Mouse (Mus musculus) cerebellum, adult 2 months (tissue): ENCODE data around the gene Prima1. TPM values are rescaled to one million over a fixed set of nuclear protein-coding genes. Genes with fewer than 3 reads are reported as not detected.

Experiments used
- DNase-seq, 2 experiments: peaks; one replicate each; pipeline ENCODE4 v3.0.0; 2021
- H3K27ac ChIP-seq: fragments of 200-500 bp; 2 replicates; pipeline ENCODE4 v1.5.1; 2012; ENCODE audit warnings: low read length, control low read depth, inconsistent platforms; ENCODE audit not compliant: insufficient read depth
- H3K27me3 ChIP-seq: fragments of 200-500 bp; 2 replicates; pipeline ENCODE4 v1.6.1; 2012; ENCODE audit warnings: inconsistent platforms, mild to moderate bottlenecking, low read length, moderate library complexity; ENCODE audit not compliant: control insufficient read depth, insufficient read depth
- H3K4me1 ChIP-seq: fragments of 200-500 bp; 2 replicates; pipeline ENCODE4 v1.6.1; 2011; ENCODE audit warnings: low read length; ENCODE audit not compliant: control insufficient read depth, insufficient read depth
- H3K4me3 ChIP-seq: fragments of 200-500 bp; replicated peaks from 2 replicates; pipeline ENCODE3; 2011; ENCODE audit warnings: mild to moderate bottlenecking, low read depth, low read length, control low read depth; ENCODE audit not compliant: insufficient read depth
- CTCF ChIP-seq: fragments of 200-500 bp; IDR thresholded peaks from 2 replicates; pipeline ENCODE4 v1.5.1; 2011; ENCODE audit warnings: low read depth, mild to moderate bottlenecking, control low read depth, low read length, moderate library complexity, borderline replicate concordance; ENCODE audit not compliant: insufficient read depth
- POLR2A ChIP-seq: fragments of 200-500 bp; IDR thresholded peaks from 2 replicates; pipeline ENCODE4 v1.6.1; 2011; ENCODE audit warnings: low read length, control low read depth, borderline replicate concordance; ENCODE audit not compliant: insufficient read depth
- WGBS: fragments of 180-500 bp; shearing (Covaris S2); methylation state at CpG from one replicate; pipeline ENCODE4 v1.1.7; 2018; 5-methylcytosine and 5-hydroxymethylcytosine counted together
- polyA plus RNA-seq: library from polyadenylated mRNA; depleted of rRNA; stranded (reverse); fragments of >200 nt; gene quantifications from 2 replicates; pipeline ENCODE4 v1.2.3, GENCODE M21; 2012; rRNA removed

Prima1 gene
- 10.6 and 13.8 TPM in 2 replicates for polyA plus RNA-seq

DNA sequence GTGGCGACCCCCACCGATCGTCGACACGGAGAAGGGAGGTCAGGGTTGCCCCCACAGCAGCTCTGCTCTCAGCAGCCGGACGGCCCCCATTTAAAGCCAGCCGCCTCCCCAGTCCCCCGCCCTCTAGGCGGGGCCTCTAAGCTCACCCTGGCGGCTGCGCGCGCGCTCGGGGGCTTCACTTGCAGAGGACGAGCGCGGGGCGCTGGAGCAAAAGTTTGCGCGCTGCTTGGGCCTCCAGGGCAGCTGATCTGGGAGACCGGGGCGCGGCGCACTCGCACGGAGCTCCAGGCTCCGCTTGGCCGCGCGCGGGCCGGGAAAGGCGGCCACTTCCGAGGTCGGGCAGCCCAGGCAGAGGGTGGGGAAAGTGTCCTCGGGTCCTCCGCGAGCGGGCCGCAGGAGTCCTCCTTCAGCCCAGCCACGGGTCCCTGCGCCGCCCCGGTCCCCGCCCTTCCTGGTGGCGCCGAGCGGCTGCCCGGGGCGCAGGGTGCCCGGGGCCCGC, at the start of gene Prima1:
Gene Prima1 (minus strand): TSS at position 68 of the 499 bp plus-strand sequence.
- peak; percentile 30 to 32 for DNase-seq
- under 1% methylated on average over 49 of the region's 54 CpGs for WGBS
- Histone ChIP-seq H3K27ac (no peak within 1 kb of the TSS), H3K4me3 (peak within 1 kb of the TSS; percentile 36), H3K4me1 (no peaks in the 10 kb centered on the region), H3K27me3 (peaks cover 3% of the 10 kb centered on the region; the same call in 1 of the 2 replicates)
- TF ChIP-seq POLR2A (no peak), CTCF (no peak)

DNA sequence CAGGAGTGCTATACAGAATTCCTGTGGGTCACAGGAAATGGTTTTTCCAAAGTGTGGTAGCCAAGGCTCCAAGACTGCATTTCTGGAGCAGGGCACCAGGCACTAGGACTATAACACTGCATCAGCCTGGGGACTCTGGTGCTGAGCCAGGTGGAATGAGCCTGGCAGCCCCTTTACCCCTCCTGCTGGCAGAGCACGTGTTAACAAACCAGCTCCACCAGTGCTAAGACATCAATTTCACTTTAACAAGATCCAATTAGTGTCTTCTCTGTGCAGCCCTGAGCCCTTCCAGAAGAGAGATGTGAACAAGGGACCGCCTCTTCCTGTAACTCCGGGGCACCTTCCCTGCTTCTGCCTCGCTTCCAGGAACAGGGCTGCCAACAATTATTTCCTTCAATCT, 45.3 kb upstream of the Prima1 start:
- H3K4me3 ChIP-seq, result no peak overlapping the region
- no peaks in the 10 kb centered on the region for H3K4me1 ChIP-seq
- no peak for DNase-seq
- WGBS, result 43% methylated on average over 4 of the region's 4 CpGs
- H3K27me3 ChIP-seq, result no peaks in the 10 kb centered on the region
- no peak overlapping the region for H3K27ac ChIP-seq
- TF ChIP-seq POLR2A, result no peak
- TF ChIP-seq CTCF, result no peak

DNA sequence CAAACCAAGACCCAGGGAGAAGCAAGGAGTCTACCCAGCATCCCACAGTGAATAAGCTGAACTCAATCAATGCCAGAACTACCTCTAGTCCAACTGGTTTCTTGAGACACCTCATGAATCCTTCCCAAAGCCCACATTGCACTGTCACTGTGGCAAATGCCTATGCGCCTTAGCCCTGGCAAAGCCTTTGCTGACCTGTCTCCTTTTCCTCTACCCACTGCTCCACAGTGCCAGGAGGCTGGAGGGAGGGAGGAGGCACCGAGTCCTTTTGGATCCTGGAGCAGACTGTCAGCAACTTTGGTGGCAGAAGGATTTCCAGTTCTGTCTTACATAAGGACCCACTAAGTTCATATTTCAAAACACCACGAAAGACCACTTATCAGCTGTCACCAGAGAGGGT, 41.5 kb upstream of the Prima1 start:
- DNase-seq, result no peak
- WGBS, result 70% methylated on average over 3 of the region's 3 CpGs
- TF ChIP-seq CTCF, result no peak
- no peak for TF ChIP-seq POLR2A

DNA sequence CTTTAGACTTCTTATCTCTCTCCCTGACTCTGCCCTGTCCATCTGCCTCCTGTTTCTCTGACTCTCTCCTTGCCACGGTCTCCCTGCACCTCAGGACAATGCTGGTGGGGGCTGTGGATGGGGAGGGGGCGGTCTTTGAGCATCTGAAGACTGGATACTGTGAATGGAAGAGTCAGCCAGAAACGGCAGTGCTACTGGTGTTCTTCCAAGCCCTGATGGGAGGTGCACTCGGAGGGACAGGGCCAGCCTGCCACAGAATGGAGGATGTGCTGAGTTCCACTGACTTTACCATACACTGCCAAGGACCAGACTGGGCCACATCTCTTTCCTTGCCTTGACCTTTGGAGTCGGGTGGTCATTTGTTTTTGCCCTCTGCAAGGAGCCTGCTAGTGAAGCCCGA, 41.0 kb upstream of the Prima1 start:
- TF ChIP-seq POLR2A, result no peak
- TF ChIP-seq CTCF, result no peak
- Histone ChIP-seq H3K4me3 (no peak overlapping the region), H3K27me3 (no peaks in the 10 kb centered on the region), H3K4me1 (no peaks in the 10 kb centered on the region), H3K27ac (no peak overlapping the region)
- WGBS, result 35% methylated on average over 6 of the region's 6 CpGs
- DNase-seq, result no peak

More for the DNA sequence above, 41.5 kb upstream of the Prima1 start:
- Histone ChIP-seq H3K27ac (no peak overlapping the region), H3K27me3 (no peaks in the 10 kb centered on the region), H3K4me1 (no peaks in the 10 kb centered on the region), H3K4me3 (no peak overlapping the region)

DNA sequence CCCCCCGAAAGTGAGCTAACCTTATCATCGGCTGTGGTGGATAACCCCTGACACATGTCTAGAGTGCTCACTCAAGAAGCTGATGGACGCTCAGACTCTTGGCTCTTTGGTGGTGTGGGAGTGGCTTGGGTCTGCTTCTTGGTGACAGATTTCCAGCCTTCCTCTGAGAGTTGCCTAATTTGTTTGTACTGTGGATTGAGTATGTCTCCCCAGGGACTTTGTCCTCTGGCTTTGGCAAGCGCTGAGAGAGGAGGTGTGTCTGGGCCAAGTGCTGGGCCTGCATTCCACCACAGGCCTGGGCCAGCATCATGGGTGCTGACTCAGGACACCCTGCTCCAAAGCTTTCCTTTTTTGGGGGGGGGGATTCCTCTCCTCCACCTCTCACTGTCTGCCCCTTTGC, 40.0 kb upstream of the Prima1 start:
- Histone ChIP-seq H3K4me3 (no peak overlapping the region), H3K27ac (no peak overlapping the region), H3K4me1 (no peaks in the 10 kb centered on the region), H3K27me3 (no peaks in the 10 kb centered on the region)
- WGBS, result 61% methylated on average over 4 of the region's 4 CpGs
- TF ChIP-seq CTCF, result no peak
- TF ChIP-seq POLR2A, result no peak
- DNase-seq, result no peak

DNA sequence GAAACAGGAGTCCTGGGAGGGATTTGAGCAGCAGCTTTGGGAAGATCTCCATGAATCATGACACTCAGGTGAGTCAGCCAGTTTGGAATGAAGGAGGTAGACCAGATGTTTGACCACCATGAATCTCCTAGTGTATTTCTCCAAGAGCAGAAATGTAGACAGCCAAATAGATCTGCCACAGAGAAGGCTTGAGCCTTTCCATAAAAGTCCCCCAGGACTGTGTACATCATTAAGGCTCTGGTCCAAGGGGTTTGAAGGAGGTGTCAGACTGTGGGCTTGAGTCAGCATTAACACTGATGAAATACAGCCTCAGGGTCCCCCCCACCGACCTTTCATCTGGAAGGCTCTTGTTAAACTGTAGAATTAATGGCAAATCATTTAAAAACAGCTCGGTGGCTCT, 39.5 kb upstream of the Prima1 start:
- Histone ChIP-seq H3K27me3 (no peaks in the 10 kb centered on the region), H3K27ac (no peak overlapping the region), H3K4me1 (no peaks in the 10 kb centered on the region), H3K4me3 (no peak overlapping the region)
- no peak for TF ChIP-seq CTCF
- no peak for TF ChIP-seq POLR2A
- no peak for DNase-seq
- 62% methylated on average over 2 of the region's 2 CpGs for WGBS

DNA sequence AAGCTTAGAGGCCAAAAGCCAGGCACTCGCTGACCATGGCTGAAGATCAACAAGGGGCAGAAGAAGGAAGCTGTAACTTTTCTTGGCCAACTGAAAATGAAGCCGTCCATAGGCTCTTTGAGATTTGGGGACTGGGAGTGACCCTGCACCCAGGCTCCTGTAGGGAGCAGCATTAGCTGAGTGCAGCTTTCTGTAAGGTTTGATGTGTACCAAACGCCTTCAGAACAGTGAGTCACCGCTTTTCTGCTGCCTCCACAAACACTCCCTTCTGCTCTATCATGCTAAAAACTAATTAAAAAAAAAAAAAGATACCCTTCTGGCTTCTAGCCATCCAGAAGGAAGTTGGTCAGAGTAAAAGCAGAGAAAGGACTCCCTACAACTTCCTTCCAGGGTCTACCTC, 34.5 kb upstream of the Prima1 start:
- Histone ChIP-seq H3K27me3 (no peaks in the 10 kb centered on the region), H3K4me3 (no peak overlapping the region), H3K4me1 (no peaks in the 10 kb centered on the region), H3K27ac (no peak overlapping the region)
- DNase-seq, result no peak
- TF ChIP-seq POLR2A, result no peak
- no peak for TF ChIP-seq CTCF
- 78% methylated on average over 4 of the region's 4 CpGs for WGBS

DNA sequence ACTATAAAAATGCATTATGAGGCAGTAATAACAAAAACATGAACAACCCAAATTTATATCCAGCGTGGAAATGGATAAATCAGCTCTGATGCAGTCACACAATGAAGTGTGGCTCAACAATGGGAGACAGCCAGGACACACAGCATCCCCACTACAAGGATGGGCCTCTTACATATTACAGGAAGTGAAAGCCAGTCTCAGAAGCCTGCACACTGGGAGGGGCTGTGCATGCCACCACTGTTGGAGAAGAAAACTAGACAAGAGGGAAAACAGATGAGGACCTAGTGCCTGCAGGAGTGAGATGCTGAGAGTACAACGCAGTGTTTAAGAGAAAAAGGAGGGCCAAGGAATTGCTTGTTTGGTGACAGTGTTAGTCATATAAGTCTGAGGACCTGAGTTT, 31.8 kb upstream of the Prima1 start:
- H3K4me1 ChIP-seq, result no peaks in the 10 kb centered on the region
- H3K27me3 ChIP-seq, result no peaks in the 10 kb centered on the region
- no peak for DNase-seq
- TF ChIP-seq CTCF, result no peak
- TF ChIP-seq POLR2A, result no peak
- WGBS, result 89% methylated on average over 2 of the region's 2 CpGs
- H3K27ac ChIP-seq, result no peak overlapping the region
- H3K4me3 ChIP-seq, result no peak overlapping the region
